Mouse (Mus musculus) heart, embryonic 13.5 days (tissue): ENCODE results near the gene Srprb. TPM values are rescaled to one million over a fixed set of nuclear protein-coding genes. Genes with fewer than 3 reads are reported as not detected.

Source experiments
- ATAC-seq: fragments of 200-750 bp; cut with Nextera tagmentation; 2 replicates; pipeline ENCODE4 v1.8.0; 2017; ENCODE audit warnings: moderate TSS enrichment; ENCODE audit not compliant: insufficient number of reproducible peaks, low FRiP score, low TSS enrichment; ENCODE audit errors: extremely low read depth
- H3K27ac ChIP-seq: fragments of 300-500 bp; sonication (generic); replicated peaks from 2 replicates; pipeline ENCODE4 v1.5.1; 2015; ENCODE audit warnings: moderate library complexity, mild to moderate bottlenecking, inconsistent platforms
- H3K27me3 ChIP-seq: fragments of 300-500 bp; sonication (generic); replicated peaks from 2 replicates; pipeline ENCODE4 v1.6.1; 2015; ENCODE audit warnings: mild to moderate bottlenecking, inconsistent platforms
- H3K36me3 ChIP-seq: fragments of 300-500 bp; sonication (generic); 2 replicates; pipeline ENCODE4 v1.6.1; 2015; ENCODE audit warnings: mild to moderate bottlenecking, inconsistent platforms
- H3K4me1 ChIP-seq: fragments of 300-500 bp; sonication (generic); 2 replicates; pipeline ENCODE4 v1.6.1; 2015; ENCODE audit warnings: inconsistent platforms
- H3K4me2 ChIP-seq: fragments of 300-500 bp; sonication (generic); 2 replicates; pipeline ENCODE4 v1.6.1; 2015; ENCODE audit warnings: inconsistent platforms, mild to moderate bottlenecking, moderate library complexity
- H3K4me3 ChIP-seq: fragments of 300-500 bp; sonication (generic); 2 replicates; pipeline ENCODE4 v1.5.1; 2015; ENCODE audit warnings: moderate library complexity, mild to moderate bottlenecking, inconsistent platforms
- H3K9ac ChIP-seq: fragments of 300-500 bp; sonication (generic); 2 replicates; pipeline ENCODE4 v1.6.1; 2015; ENCODE audit warnings: inconsistent platforms, mild to moderate bottlenecking, moderate library complexity
- H3K9me3 ChIP-seq: fragments of 300-500 bp; sonication (generic); 2 replicates; pipeline ENCODE4 v1.6.1; 2016; ENCODE audit warnings: inconsistent platforms
- WGBS: fragments of 180-500 bp; shearing (Covaris S2); methylation state at CpG from one replicate; pipeline ENCODE4 v1.1.7; 2015; ENCODE audit warnings: mixed read lengths; 5-methylcytosine and 5-hydroxymethylcytosine counted together
- polyA plus RNA-seq: library from polyadenylated mRNA; unstranded; fragments of >200 nt; fragmentation: Nextera tagmentation; extraction: Ambion mirVana; gene quantifications from 2 replicates; pipeline ENCODE4 v1.2.1, GENCODE M21; 2015

The Srprb gene
- polyA plus RNA-seq, 1 experiment from 2014 or later = 42.6 TPM

GRCm38 (mm10) chr9:103230151-103230951 is 28.4 kb upstream of the Srprb start, which contains the start of the genes Gm20425 and Trf:
TSS of gene Gm20425 (minus strand) at chr9:103230307.
TSS of gene Trf (minus strand) at chr9:103230444.
- H3K4me2 ChIP-seq = peak within 1 kb of the TSS; percentile 60
- WGBS = 38% methylated on average over 29 of the region's 29 CpGs
- peak within 1 kb of the TSS; percentile 35 for H3K4me3 ChIP-seq
- H3K27me3 ChIP-seq = peaks cover 6% of the 10 kb centered on the region; the same call in 1 of the 2 replicates
- peak within 1 kb of the TSS; percentile 63 for H3K27ac ChIP-seq
- no peaks in the 10 kb centered on the region for H3K9me3 ChIP-seq
- peak; percentile 19; the same call in 1 of the 2 replicates for ATAC-seq
- H3K4me1 ChIP-seq = peaks cover 13% of the 10 kb centered on the region
- H3K9ac ChIP-seq = peak within 1 kb of the TSS; percentile 70
- no peaks in the 10 kb centered on the region for H3K36me3 ChIP-seq

- Histone ChIP-seq H3K27ac (no peak overlapping the region), H3K9me3 (no peaks in the 10 kb centered on the region), H3K4me3 (peak overlapping the region; percentile 35; the same call in 1 of the 2 replicates), H3K36me3 (no peaks in the 10 kb centered on the region), H3K4me1 (peaks cover 13% of the 10 kb centered on the region), H3K27me3 (peaks cover 6% of the 10 kb centered on the region; the same call in 1 of the 2 replicates), H3K9ac (no peak overlapping the region), H3K4me2 (peak overlapping the region; percentile 60)
- ATAC-seq = no peak
- 77% methylated on average over 15 of the region's 15 CpGs for WGBS
Measured at GRCm38 (mm10) chr9:103229037-103229867, 27.3 kb upstream of the Srprb start.

- H3K4me2 ChIP-seq = no peak overlapping the region
- peaks cover 13% of the 10 kb centered on the region for H3K4me1 ChIP-seq
- no peak overlapping the region for H3K4me3 ChIP-seq
- peaks cover 6% of the 10 kb centered on the region; the same call in 1 of the 2 replicates for H3K27me3 ChIP-seq
- H3K9me3 ChIP-seq = no peaks in the 10 kb centered on the region
- no peak overlapping the region for H3K9ac ChIP-seq
- ATAC-seq = no peak
- 78% methylated on average over 13 of the region's 13 CpGs for WGBS
- no peak overlapping the region for H3K27ac ChIP-seq
- no peaks in the 10 kb centered on the region for H3K36me3 ChIP-seq
Measured at GRCm38 (mm10) chr9:103228370-103229003, 26.6 kb upstream of the Srprb start.

GRCm38 (mm10) chr9:103227760-103228159 is 25.8 kb upstream of the Srprb start:
- no peak overlapping the region for H3K27ac ChIP-seq

GRCm38 (mm10) chr9:103226806-103227205 is 24.9 kb upstream of the Srprb start:
- ATAC-seq = no peak
- H3K27me3 ChIP-seq = peaks cover 6% of the 10 kb centered on the region; the same call in 1 of the 2 replicates
- H3K36me3 ChIP-seq = no peaks in the 10 kb centered on the region
- H3K4me3 ChIP-seq = no peak overlapping the region
- no peak overlapping the region for H3K9ac ChIP-seq
- H3K27ac ChIP-seq = no peak overlapping the region
- H3K9me3 ChIP-seq = no peaks in the 10 kb centered on the region
- 84% methylated on average over 15 of the region's 15 CpGs for WGBS
- no peak overlapping the region for H3K4me2 ChIP-seq
- peaks cover 13% of the 10 kb centered on the region for H3K4me1 ChIP-seq

More at GRCm38 (mm10) chr9:103227760-103228159, 25.8 kb upstream of the Srprb start:
- Histone ChIP-seq H3K4me3 (no peak overlapping the region), H3K36me3 (no peaks in the 10 kb centered on the region), H3K4me2 (no peak overlapping the region), H3K9me3 (no peaks in the 10 kb centered on the region), H3K4me1 (peaks cover 13% of the 10 kb centered on the region), H3K27me3 (peaks cover 6% of the 10 kb centered on the region; the same call in 1 of the 2 replicates), H3K9ac (no peak overlapping the region)
- ATAC-seq = no peak
- 88% methylated on average over 16 of the region's 16 CpGs for WGBS

GRCm38 (mm10) chr9:103225464-103225863 is 23.5 kb upstream of the Srprb start:
- H3K27me3 ChIP-seq = peaks cover 6% of the 10 kb centered on the region; the same call in 1 of the 2 replicates
- no peak overlapping the region for H3K4me2 ChIP-seq
- no peak overlapping the region for H3K27ac ChIP-seq
- H3K4me1 ChIP-seq = peaks cover 6% of the 10 kb centered on the region
- H3K9ac ChIP-seq = no peak overlapping the region
- ATAC-seq = no peak
- H3K4me3 ChIP-seq = no peak overlapping the region
- H3K9me3 ChIP-seq = no peaks in the 10 kb centered on the region
- no peaks in the 10 kb centered on the region for H3K36me3 ChIP-seq
- 57% methylated on average over 3 of the region's 3 CpGs for WGBS

GRCm38 (mm10) chr9:103224721-103225120 is 22.8 kb upstream of the Srprb start:
- Histone ChIP-seq H3K9me3 (no peaks in the 10 kb centered on the region), H3K4me1 (no peaks in the 10 kb centered on the region), H3K4me2 (no peak overlapping the region), H3K27me3 (peaks cover 6% of the 10 kb centered on the region; the same call in 1 of the 2 replicates), H3K4me3 (no peak overlapping the region), H3K36me3 (no peaks in the 10 kb centered on the region), H3K9ac (no peak overlapping the region), H3K27ac (no peak overlapping the region)
- 79% methylated on average over 7 of the region's 7 CpGs for WGBS
- ATAC-seq = no peak

GRCm38 (mm10) chr9:103214281-103214680 is 12.3 kb upstream of the Srprb start:
- WGBS = 71% methylated on average over 6 of the region's 6 CpGs
- peaks cover 7% of the 10 kb centered on the region for H3K4me1 ChIP-seq

GRCm38 (mm10) chr9:103213631-103214030 is 11.7 kb upstream of the Srprb start:
- H3K9ac ChIP-seq = no peak overlapping the region
- 39% methylated on average over 2 of the region's 2 CpGs for WGBS
- no peak overlapping the region for H3K4me2 ChIP-seq
- peaks cover 5% of the 10 kb centered on the region; the same call in 1 of the 2 replicates for H3K27me3 ChIP-seq
- H3K27ac ChIP-seq = no peak overlapping the region
- peaks cover 7% of the 10 kb centered on the region for H3K4me1 ChIP-seq
- ATAC-seq = no peak
- peaks cover 4% of the 10 kb centered on the region; the same call in 1 of the 2 replicates for H3K36me3 ChIP-seq
- 0 out of 2 replicates have a peak, but pooled peaks cover 4% of the 10 kb centered on the region for H3K9me3 ChIP-seq
- no peak overlapping the region for H3K4me3 ChIP-seq

More at GRCm38 (mm10) chr9:103214281-103214680, 12.3 kb upstream of the Srprb start:
- no peak overlapping the region for H3K4me3 ChIP-seq
- H3K9ac ChIP-seq = no peak overlapping the region
- no peak for ATAC-seq
- peaks cover 4% of the 10 kb centered on the region; the same call in 1 of the 2 replicates for H3K36me3 ChIP-seq
- H3K27ac ChIP-seq = no peak overlapping the region
- peaks cover 5% of the 10 kb centered on the region; the same call in 1 of the 2 replicates for H3K27me3 ChIP-seq
- 0 out of 2 replicates have a peak, but pooled peaks cover 4% of the 10 kb centered on the region for H3K9me3 ChIP-seq
- H3K4me2 ChIP-seq = no peak overlapping the region

- H3K27me3 ChIP-seq = peaks cover 5% of the 10 kb centered on the region; the same call in 1 of the 2 replicates
- H3K27ac ChIP-seq = peak overlapping the region; percentile 58; the same call in 1 of the 2 replicates
- peaks cover 4% of the 10 kb centered on the region; the same call in 1 of the 2 replicates for H3K36me3 ChIP-seq
- ATAC-seq = no peak
- H3K9ac ChIP-seq = peak overlapping the region; percentile 44; the same call in 1 of the 2 replicates
- H3K9me3 ChIP-seq = 0 out of 2 replicates have a peak, but pooled peaks cover 4% of the 10 kb centered on the region
- H3K4me2 ChIP-seq = peak overlapping the region; percentile 64
- peaks cover 9% of the 10 kb centered on the region for H3K4me1 ChIP-seq
- 55% methylated on average over 28 of the region's 28 CpGs for WGBS
- H3K4me3 ChIP-seq = peak overlapping the region; percentile 48
Measured at GRCm38 (mm10) chr9:103212654-103213420, 10.9 kb upstream of the Srprb start.
